Mouse (Mus musculus): ENCODE measurements around the gene Hsdl2. TPM values are rescaled to one million over a fixed set of nuclear protein-coding genes. Genes with fewer than 3 reads are reported as not detected.
A peak's percentile ranks its signal among the peaks of the same experiment; 100 is the strongest.
"Not testable (repeated sequence)": the region's sequence is repeated elsewhere in the genome, so short reads cannot be mapped to it uniquely, and the experiment has no call there.

Gene Hsdl2
- total RNA-seq (2021): 10 to 100 TPM; 79.9 to 82.5 TPM
- long read RNA-seq, experiment 1, transcript Hsdl2-201 (11 exons, 2,611 nt): major isoform, 103 of 112 reads
- long read RNA-seq, experiment 1, partial matches to known transcripts: 3 of 112 reads
- long read RNA-seq, experiment 1, other reads (novel, unspliced or antisense): 6 of 112 reads
- long read RNA-seq, experiment 2, transcript Hsdl2-201 (11 exons, 2,611 nt): major isoform, 22 of 30 reads
- long read RNA-seq, experiment 2, partial matches to known transcripts: 2 of 30 reads
- long read RNA-seq, experiment 2, other reads (novel, unspliced or antisense): 6 of 30 reads

- DNase-seq: peak; percentile 98 to 99
Measured at GRCm38 (mm10) chr4:59581314-59582185, at the start of gene Hsdl2. Hsdl2 (plus strand) TSS chr4:59581563.

DNA sequence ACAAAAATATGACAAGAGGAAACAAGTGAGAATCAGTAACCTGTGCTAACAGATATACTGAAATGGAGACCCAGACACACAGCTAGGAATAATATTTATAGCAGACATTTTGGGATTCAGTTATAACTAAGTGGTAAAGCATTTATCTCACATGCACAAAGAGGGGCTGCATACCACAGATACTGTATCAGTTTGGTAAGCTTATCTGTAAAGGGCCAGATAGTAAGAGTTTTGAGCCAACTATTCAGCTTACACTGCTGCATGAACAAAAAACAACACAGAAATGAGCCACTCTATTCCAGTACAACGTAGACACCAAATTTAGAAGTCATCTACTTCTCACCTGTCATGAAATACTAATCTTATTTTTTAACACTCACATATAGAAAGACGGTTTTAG, 48.1 kb upstream of the Hsdl2 start:
- DNase-seq: no peak

GRCm38 (mm10) chr4:59535624-59536023, 45.7 kb upstream of the Hsdl2 start:
- DNase-seq: no peak

- DNase-seq: no peak
Measured at GRCm38 (mm10) chr4:59536281-59536680, 45.1 kb upstream of the Hsdl2 start.

GRCm38 (mm10) chr4:59543006-59543405, 38.4 kb upstream of the Hsdl2 start:
- no peak for DNase-seq

- no peak for DNase-seq
Measured at GRCm38 (mm10) chr4:59544654-59545053, 36.7 kb upstream of the Hsdl2 start.

- no peak for DNase-seq
Measured at GRCm38 (mm10) chr4:59546285-59547071, 34.9 kb upstream of the Hsdl2 start.

- peak; percentile 46 to 59 for DNase-seq
Measured at GRCm38 (mm10) chr4:59547136-59547889, 34.0 kb upstream of the Hsdl2 start.

DNA sequence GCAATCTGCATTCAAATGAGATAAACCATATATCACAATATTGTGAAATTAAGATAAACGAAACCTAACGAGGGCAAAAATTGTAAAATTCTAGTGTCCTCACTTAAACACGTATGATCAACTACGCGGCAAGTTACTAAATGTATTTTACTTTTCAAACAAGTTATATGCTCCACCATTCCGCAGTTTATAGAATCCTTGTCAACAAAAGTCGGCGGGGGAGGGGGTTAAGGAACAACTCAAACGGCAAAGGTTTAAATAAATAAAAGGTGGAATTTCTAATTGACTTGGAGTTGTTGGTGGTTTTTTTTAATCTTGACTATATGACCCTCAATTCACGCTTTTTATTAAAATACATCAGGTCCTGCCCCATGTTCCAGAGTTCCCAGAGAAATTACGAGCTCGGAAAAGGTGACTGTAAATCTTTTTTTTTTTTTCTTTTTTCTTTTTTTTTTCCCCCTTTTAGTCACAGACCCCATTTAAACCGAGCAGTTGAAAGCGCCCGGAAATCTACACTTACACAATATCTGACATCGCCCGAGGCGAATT, 33.3 kb upstream of the Hsdl2 start:
- DNase-seq: no peak

GRCm38 (mm10) chr4:59548560-59549174, 32.7 kb upstream of the Hsdl2 start:
- peak; percentile 84 to 90 for DNase-seq

- peak; percentile 96 to 98 for DNase-seq
Measured at GRCm38 (mm10) chr4:59549175-59549976, 32.0 kb upstream of the Hsdl2 start, which contains the start of gene Ptbp3. Ptbp3 (minus strand) TSS chr4:59549364.

DNA sequence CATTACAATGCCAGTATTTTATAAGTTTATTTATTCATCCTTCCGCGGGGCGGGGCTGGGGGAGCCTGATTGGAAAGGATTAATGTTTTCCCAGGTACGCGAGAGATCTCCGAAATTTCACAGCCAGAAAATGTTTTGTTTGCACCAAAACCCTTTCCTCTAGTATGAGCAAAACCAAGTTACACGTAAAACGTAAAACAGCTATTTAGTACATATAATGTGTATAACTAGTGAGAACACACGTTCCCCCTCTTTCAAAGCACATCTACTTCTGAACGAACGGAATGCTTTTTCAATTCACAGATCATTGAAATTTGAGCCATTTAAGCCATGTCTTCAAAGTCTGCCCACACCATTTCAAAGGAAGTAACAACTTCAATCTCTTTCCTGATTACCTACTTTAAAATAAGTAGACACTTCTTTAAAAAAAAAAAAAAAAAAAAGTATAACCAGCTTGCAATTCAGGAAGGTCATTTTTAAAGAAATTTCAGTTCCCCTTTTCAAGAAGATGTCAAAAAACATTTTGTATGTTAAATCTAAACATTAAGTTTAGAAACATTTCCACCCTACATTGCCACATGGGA, 31.3 kb upstream of the Hsdl2 start:
- DNase-seq: no peak

- peak; percentile 34 to 36 for DNase-seq
Measured at GRCm38 (mm10) chr4:59551901-59552300, 29.5 kb upstream of the Hsdl2 start.

DNA sequence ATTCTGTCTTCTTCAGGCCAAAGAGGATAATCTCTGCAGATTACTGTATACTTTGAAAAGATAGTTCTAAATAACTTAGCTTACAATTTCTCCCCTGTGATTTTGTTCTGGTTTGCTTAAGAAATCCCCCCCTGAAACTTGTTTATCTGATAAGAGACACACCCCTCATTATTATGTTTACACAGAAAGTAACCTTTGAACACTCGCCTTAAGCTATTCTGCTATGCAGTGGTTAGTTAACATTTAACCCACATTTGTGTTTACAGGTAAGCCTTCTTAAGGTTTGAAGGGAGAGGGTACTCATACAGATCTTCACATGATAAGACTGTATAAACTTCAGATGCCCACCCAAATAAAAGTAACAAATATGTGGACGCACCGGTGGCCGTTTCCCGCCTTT, 28.5 kb upstream of the Hsdl2 start:
- no peak for DNase-seq

- no peak for DNase-seq
Measured at GRCm38 (mm10) chr4:59553576-59553975, 27.8 kb upstream of the Hsdl2 start.

- DNase-seq: no peak
Measured at GRCm38 (mm10) chr4:59555177-59555576, 26.2 kb upstream of the Hsdl2 start.

DNA sequence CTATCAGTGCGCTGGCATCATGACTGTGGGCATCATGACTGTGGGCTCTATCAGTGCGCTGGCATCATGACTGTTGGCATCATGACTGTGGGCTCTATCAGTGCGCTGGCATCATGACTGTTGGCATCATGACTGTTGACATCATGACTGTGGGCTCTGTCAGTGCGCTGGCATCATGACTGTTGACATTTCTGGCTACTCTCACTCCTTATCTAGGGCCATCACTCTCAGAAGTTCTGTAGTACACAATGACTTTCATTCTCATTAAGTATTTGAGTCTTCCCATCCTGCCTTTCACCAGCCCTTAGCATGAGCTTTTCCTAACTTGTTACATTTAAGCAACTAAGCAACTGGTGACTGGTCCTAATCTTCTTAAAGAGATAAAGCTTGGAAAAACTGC, 24.0 kb upstream of the Hsdl2 start:
- DNase-seq: not testable (repeated sequence)

DNA sequence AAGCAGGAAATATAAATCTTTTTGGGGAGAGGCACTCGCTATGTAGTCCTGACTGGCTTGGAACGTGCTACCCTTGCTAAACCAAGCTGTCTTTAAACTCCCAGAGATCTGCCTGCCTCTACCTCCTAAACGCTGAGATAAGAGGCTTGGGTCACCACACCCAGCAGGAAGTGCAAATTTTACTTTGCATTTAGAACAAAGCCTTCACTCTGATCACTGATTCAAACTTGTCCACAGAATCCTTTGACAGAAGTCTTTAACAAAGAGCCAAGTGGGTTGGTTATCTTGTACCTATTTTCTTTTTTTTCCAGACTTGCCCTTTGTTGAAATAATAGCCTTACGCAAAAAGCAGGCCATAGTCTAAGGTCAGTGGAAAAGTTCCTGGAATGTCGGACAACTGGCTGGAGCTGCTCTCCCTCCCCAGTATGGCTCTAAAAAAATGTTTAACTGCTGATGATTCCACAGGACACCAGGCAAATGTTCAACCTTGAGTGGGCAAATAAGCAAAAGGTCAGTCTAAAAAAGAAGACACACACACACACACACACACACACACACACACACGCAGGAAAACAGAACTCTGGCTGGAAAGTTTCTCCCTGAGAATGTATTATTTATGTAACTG, 23.2 kb upstream of the Hsdl2 start:
- peak; percentile 31 to 53 for DNase-seq

- peak; percentile 59 for DNase-seq
Measured at GRCm38 (mm10) chr4:59560141-59560540, 21.2 kb upstream of the Hsdl2 start.
